ENCODE assay signal across 11 mouse cellular contexts in genomic region chr15:40113888-40114576, GRCm38 (mm10). TPM values are rescaled to one million over a fixed set of nuclear protein-coding genes. Genes with fewer than 3 reads are reported as not detected.
A peak's percentile ranks its signal among the peaks of the same experiment; 100 is the strongest.
DNase-seq lines count a peak whose midpoint lies in the region; ATAC-seq and TF ChIP-seq lines count a peak whose summit lies in the region.
"Had no signal": no experiment of that assay in that cellular context is flagged by ENCODE, and none has a peak within 500 bp of the region (broad histone marks: within the 10 kb centered on the region; RNA-seq: fewer than 3 reads in every experiment).

No protein-coding gene starts in this region.

- no peak overlapping the region for H3K9ac ChIP-seq in intestine, embryonic 14.5 days (ENCODE audit: low read length)
- no peak overlapping the region for H3K9ac ChIP-seq in intestine, postnatal 0 days (ENCODE audit: low read depth, low read length)
- no peak overlapping the region for H3K9ac ChIP-seq in embryonic facial prominence, embryonic 15.5 days
- no peak overlapping the region for H3K9ac ChIP-seq in limb, embryonic 13.5 days

- H3K27ac ChIP-seq in intestine, embryonic 14.5 days (ENCODE audit: low read depth), result no peak overlapping the region
- no peak overlapping the region for H3K27ac ChIP-seq in intestine, postnatal 0 days (ENCODE audit: low read depth, low read length)
- peak overlapping the region; percentile 75; the same call in 1 of the 2 replicates for H3K27ac ChIP-seq in embryonic facial prominence, embryonic 15.5 days (replicated peaks)
- H3K27ac ChIP-seq in limb, embryonic 13.5 days, result peak overlapping the region; percentile 65

- H3K4me2 ChIP-seq in intestine, embryonic 14.5 days (ENCODE audit: low read length), result peak overlapping the region; percentile 22; the same call in 1 of the 2 replicates
- H3K4me2 ChIP-seq in intestine, postnatal 0 days (replicated peaks; ENCODE audit: low read depth), result no peak overlapping the region
- H3K4me2 ChIP-seq in embryonic facial prominence, embryonic 15.5 days (replicated peaks), result peak overlapping the region; percentile 45
- peak overlapping the region; percentile 55 for H3K4me2 ChIP-seq in limb, embryonic 13.5 days (replicated peaks)

- H3K4me3 ChIP-seq in intestine, embryonic 14.5 days (ENCODE audit: low read depth, low read length), result no peak overlapping the region
- no peak overlapping the region for H3K4me3 ChIP-seq in intestine, postnatal 0 days (ENCODE audit: low read depth, low read length)
- H3K4me3 ChIP-seq in embryonic facial prominence, embryonic 15.5 days (replicated peaks), result no peak overlapping the region
- peak overlapping the region; percentile 17 for H3K4me3 ChIP-seq in limb, embryonic 13.5 days

- DNase-seq in intestine, embryonic 14.5 days (ENCODE audit: low spot score), result no peak
- DNase-seq in R1 (ENCODE audit: low read depth, low spot score), result peak; percentile 28
- DNase-seq in T-cell, adult 2 months (ENCODE audit: low spot score), result no peak
- DNase-seq in embryo, embryonic 9.5 days (ENCODE audit: extremely low spot score), result no peak
- no peak for DNase-seq in B cell, adult 2 months
- DNase-seq: thymus, adult 2 months had no signal

- ATAC-seq in intestine, embryonic 14.5 days (replicated peaks; ENCODE audit: low FRiP score, low TSS enrichment, low read depth), result no peak
- no peak for ATAC-seq in intestine, postnatal 0 days
- no peak for ATAC-seq in embryonic facial prominence, embryonic 15.5 days (ENCODE audit: insufficient number of reproducible peaks, low FRiP score, low TSS enrichment, low read depth)
- no peak for ATAC-seq in limb, embryonic 13.5 days (ENCODE audit: low FRiP score, low read depth)

- no peaks in the 10 kb centered on the region for H3K27me3 ChIP-seq in intestine, embryonic 14.5 days (replicated peaks; ENCODE audit: control insufficient read depth, insufficient read depth, low read length)
- H3K27me3 ChIP-seq in intestine, postnatal 0 days (replicated peaks; ENCODE audit: control insufficient read depth, insufficient read depth, low read length), result no peaks in the 10 kb centered on the region
- no peaks in the 10 kb centered on the region for H3K27me3 ChIP-seq in embryonic facial prominence, embryonic 15.5 days
- no peaks in the 10 kb centered on the region for H3K27me3 ChIP-seq in limb, embryonic 13.5 days

- H3K9me3 ChIP-seq in intestine, embryonic 14.5 days (ENCODE audit: control insufficient read depth, low read length), result no peaks in the 10 kb centered on the region
- no peaks in the 10 kb centered on the region for H3K9me3 ChIP-seq in intestine, postnatal 0 days (ENCODE audit: control insufficient read depth)
- H3K9me3 ChIP-seq in embryonic facial prominence, embryonic 15.5 days (replicated peaks), result no peaks in the 10 kb centered on the region
- H3K9me3 ChIP-seq in limb, embryonic 13.5 days, result no peaks in the 10 kb centered on the region

- H3K4me1 ChIP-seq in intestine, embryonic 14.5 days (replicated peaks; ENCODE audit: control insufficient read depth, insufficient read depth, low read length), result no peaks in the 10 kb centered on the region
- H3K4me1 ChIP-seq in intestine, postnatal 0 days (replicated peaks; ENCODE audit: control insufficient read depth, insufficient read depth, low read length), result no peaks in the 10 kb centered on the region
- peaks cover 12% of the 10 kb centered on the region; the same call in 1 of the 2 replicates for H3K4me1 ChIP-seq in embryonic facial prominence, embryonic 15.5 days
- peaks cover 11% of the 10 kb centered on the region for H3K4me1 ChIP-seq in limb, embryonic 13.5 days

- no peak for TF ChIP-seq CTCF in intestine, postnatal 0 days (IDR thresholded peaks at IDR 0.05; ENCODE audit: low read depth)

- 51% methylated on average over 15 of the region's 18 CpGs for WGBS in intestine, embryonic 14.5 days
- 51% methylated on average over 16 of the region's 18 CpGs for WGBS in intestine, postnatal 0 days
- 35% methylated on average over 18 of the region's 18 CpGs for WGBS in embryonic facial prominence, embryonic 15.5 days
- 43% methylated on average over 17 of the region's 18 CpGs for WGBS in limb, embryonic 13.5 days

- no peaks in the 10 kb centered on the region for H3K36me3 ChIP-seq in intestine, embryonic 14.5 days (ENCODE audit: control insufficient read depth, insufficient read depth, low read length)
- H3K36me3 ChIP-seq in intestine, postnatal 0 days (ENCODE audit: control insufficient read depth, insufficient read depth), result no peaks in the 10 kb centered on the region
- no peaks in the 10 kb centered on the region for H3K36me3 ChIP-seq in embryonic facial prominence, embryonic 15.5 days
- no peaks in the 10 kb centered on the region for H3K36me3 ChIP-seq in limb, embryonic 13.5 days

RNA-seq across cellular contexts. Expression of gene 9330182O14Rik, which starts 20.1 kb away (rescaled TPM):
- not detected in 2 replicates for polyA plus RNA-seq in intestine, embryonic 14.5 days (2014; fragmentation: Nextera tagmentation; extraction: Ambion mirVana)
- polyA plus RNA-seq in intestine, postnatal 0 days (2015; fragmentation: Nextera tagmentation; extraction: Ambion mirVana), result not detected in 2 replicates
- not detected in 2 replicates for polyA plus RNA-seq in embryonic facial prominence, embryonic 15.5 days (2015; fragmentation: Nextera tagmentation; extraction: Ambion mirVana)
- not detected in 2 replicates for polyA plus RNA-seq in limb, embryonic 13.5 days (2015; fragmentation: Nextera tagmentation; extraction: Ambion mirVana)
- polyA plus RNA-seq: kidney, embryonic 14.5 days; liver, embryonic 16.5 days; thymus, adult 2 months had no signal

Comparison
In these comparisons a context has a peak if more than half of its experiments do, and no peak if none do; other contexts are left out.
1. H3K27ac ChIP-seq: peak in embryonic facial prominence, embryonic 15.5 days (single experiment) and limb, embryonic 13.5 days (single experiment); none in intestine, embryonic 14.5 days (single experiment) and intestine, postnatal 0 days (single experiment).